Mouse (Mus musculus): ENCODE data around the gene Dnal1. TPM values are rescaled to one million over a fixed set of nuclear protein-coding genes. Genes with fewer than 3 reads are reported as not detected.

Dnal1 gene
- polyA plus RNA-seq, 1 experiment = 20.2 TPM

GRCm38 (mm10) chr12:84190151-84190820 is 76.1 kb downstream of the Dnal1 start:
- peak; percentile 41 for DNase-seq (ENCODE audit: low read depth)
- no peak for TF ChIP-seq CTCF (IDR thresholded peaks at IDR 0.05; ENCODE audit: borderline replicate concordance, extremely low read depth, insufficient read depth, insufficient read length)
- TF ChIP-seq POLR2A (IDR thresholded peaks at IDR 0.05; ENCODE audit: borderline replicate concordance, extremely low read depth, insufficient read depth, insufficient read length, poor library complexity, severe bottlenecking) = no peak

- TF ChIP-seq POLR2A (IDR thresholded peaks at IDR 0.05; ENCODE audit: borderline replicate concordance, extremely low read depth, insufficient read depth, insufficient read length, poor library complexity, severe bottlenecking) = no peak
- no peak for TF ChIP-seq CTCF (IDR thresholded peaks at IDR 0.05; ENCODE audit: borderline replicate concordance, extremely low read depth, insufficient read depth, insufficient read length)
- peak; percentile 54 for DNase-seq (ENCODE audit: low read depth)
Observed at GRCm38 (mm10) chr12:84191190-84191589, 77.0 kb downstream of the Dnal1 start.

GRCm38 (mm10) chr12:84191770-84192169 is 77.6 kb downstream of the Dnal1 start:
- DNase-seq (ENCODE audit: low read depth) = peak; percentile 44
- TF ChIP-seq CTCF (IDR thresholded peaks at IDR 0.05; ENCODE audit: borderline replicate concordance, extremely low read depth, insufficient read depth, insufficient read length) (no peak), POLR2A (IDR thresholded peaks at IDR 0.05; ENCODE audit: borderline replicate concordance, extremely low read depth, insufficient read depth, insufficient read length, poor library complexity, severe bottlenecking) (no peak)

- peak; percentile 15 for DNase-seq (ENCODE audit: low read depth)
- TF ChIP-seq POLR2A (IDR thresholded peaks at IDR 0.05; ENCODE audit: borderline replicate concordance, extremely low read depth, insufficient read depth, insufficient read length, poor library complexity, severe bottlenecking) (no peak), CTCF (IDR thresholded peaks at IDR 0.05; ENCODE audit: borderline replicate concordance, extremely low read depth, insufficient read depth, insufficient read length) (no peak)
Observed at GRCm38 (mm10) chr12:84192280-84192679, 78.1 kb downstream of the Dnal1 start.

- TF ChIP-seq POLR2A (IDR thresholded peaks at IDR 0.05; ENCODE audit: borderline replicate concordance, extremely low read depth, insufficient read depth, insufficient read length, poor library complexity, severe bottlenecking) (peak; percentile 54), CTCF (IDR thresholded peaks at IDR 0.05; ENCODE audit: borderline replicate concordance, extremely low read depth, insufficient read depth, insufficient read length) (no peak)
- DNase-seq (ENCODE audit: low read depth) = peak; percentile 81
Observed at GRCm38 (mm10) chr12:84192741-84193641, 78.8 kb downstream of the Dnal1 start.

- TF ChIP-seq CTCF (IDR thresholded peaks at IDR 0.05; ENCODE audit: borderline replicate concordance, extremely low read depth, insufficient read depth, insufficient read length) (no peak), POLR2A (IDR thresholded peaks at IDR 0.05; ENCODE audit: borderline replicate concordance, extremely low read depth, insufficient read depth, insufficient read length, poor library complexity, severe bottlenecking) (peak; percentile 93)
- DNase-seq (ENCODE audit: low read depth) = peak; percentile 96
Observed at GRCm38 (mm10) chr12:84193642-84194399, 79.7 kb downstream of the Dnal1 start.

GRCm38 (mm10) chr12:84194400-84195109 is 80.4 kb downstream of the Dnal1 start:
- DNase-seq (ENCODE audit: low read depth) = no peak
- TF ChIP-seq CTCF (IDR thresholded peaks at IDR 0.05; ENCODE audit: borderline replicate concordance, extremely low read depth, insufficient read depth, insufficient read length) = no peak
- no peak for TF ChIP-seq POLR2A (IDR thresholded peaks at IDR 0.05; ENCODE audit: borderline replicate concordance, extremely low read depth, insufficient read depth, insufficient read length, poor library complexity, severe bottlenecking)

- no peak for DNase-seq (ENCODE audit: low read depth)
- TF ChIP-seq CTCF (IDR thresholded peaks at IDR 0.05; ENCODE audit: borderline replicate concordance, extremely low read depth, insufficient read depth, insufficient read length) = no peak
- no peak for TF ChIP-seq POLR2A (IDR thresholded peaks at IDR 0.05; ENCODE audit: borderline replicate concordance, extremely low read depth, insufficient read depth, insufficient read length, poor library complexity, severe bottlenecking)
Observed at GRCm38 (mm10) chr12:84195195-84195594, 81.0 kb downstream of the Dnal1 start.

Other genes starting within 250 kb of the Dnal1 start
- gene Numb, start 192.4 kb upstream of the Dnal1 start, polyA plus RNA-seq (2012; rRNA removed) = 36.7 and 44.7 TPM in 2 replicates
- gene Riox1, start 163.8 kb upstream of the Dnal1 start, polyA plus RNA-seq (2012; rRNA removed) = 16.4 and 19.2 TPM in 2 replicates
- not detected in 2 replicates for gene Heatr4, start 129.5 kb upstream of the Dnal1 start, polyA plus RNA-seq (2012; rRNA removed)
- gene Acot2, start 126.5 kb upstream of the Dnal1 start, polyA plus RNA-seq (2012; rRNA removed) = 3.1 and 4.5 TPM in 2 replicates
- gene Acot1, start 104.9 kb upstream of the Dnal1 start, polyA plus RNA-seq (2012; rRNA removed) = 45.3 and 47.0 TPM in 2 replicates
- 0.21 and 0.45 TPM in 2 replicates for gene Acot4, start 76.0 kb upstream of the Dnal1 start, polyA plus RNA-seq (2012; rRNA removed)
- 0.49 TPM in 1 of 2 replicates, not detected in the other for gene Gm49366, start 75.4 kb upstream of the Dnal1 start, polyA plus RNA-seq (2012; rRNA removed)
- 0.21 and 0.36 TPM in 2 replicates for gene Acot3, start 62.2 kb upstream of the Dnal1 start, polyA plus RNA-seq (2012; rRNA removed)
- gene Acot5, start 45.0 kb upstream of the Dnal1 start, polyA plus RNA-seq (2012; rRNA removed) = 0.07 TPM in 1 of 2 replicates, not detected in the other
- gene Acot6, start 13.7 kb upstream of the Dnal1 start, polyA plus RNA-seq (2012; rRNA removed) = 2.8 and 3.0 TPM in 2 replicates
- 3.2 TPM in 2 replicates for gene Pnma1, start 34.1 kb downstream of the Dnal1 start, polyA plus RNA-seq (2012; rRNA removed)
- 6.8 and 7.9 TPM in 2 replicates for gene Elmsan1, start 104.5 kb downstream of the Dnal1 start, polyA plus RNA-seq (2012; rRNA removed)
- gene Ptgr2, start 170.9 kb downstream of the Dnal1 start, polyA plus RNA-seq (2012; rRNA removed) = 7.2 and 10.3 TPM in 2 replicates
- 59.5 and 72.4 TPM in 2 replicates for gene Zfp410, start 202.5 kb downstream of the Dnal1 start, polyA plus RNA-seq (2012; rRNA removed)
- gene Coq6, start 247.3 kb downstream of the Dnal1 start, polyA plus RNA-seq (2012; rRNA removed) = 48.3 and 70.1 TPM in 2 replicates
- gene Fam161b, start 247.5 kb downstream of the Dnal1 start, polyA plus RNA-seq (2012; rRNA removed) = 16.2 and 18.4 TPM in 2 replicates